Mouse (Mus musculus) limb, embryonic 14.5 days (tissue): ENCODE results near the gene Hspa1b. TPM values are rescaled to one million over a fixed set of nuclear protein-coding genes. Genes with fewer than 3 reads are reported as not detected.
A peak's percentile ranks its signal among the peaks of the same experiment; 100 is the strongest.
"Not testable (repeated sequence)": the region's sequence is repeated elsewhere in the genome, so short reads cannot be mapped to it uniquely, and the experiment has no call there.

Experiments
- ATAC-seq: fragments of 200-750 bp; cut with Nextera tagmentation; 2 replicates; pipeline ENCODE4 v1.8.0; 2017; ENCODE audit warnings: low read depth, moderate number of reproducible peaks, moderate TSS enrichment; ENCODE audit not compliant: low FRiP score
- DNase-seq: peaks from one replicate; pipeline ENCODE4 v3.0.0-alpha.2; 2015; ENCODE audit warnings: low spot score
- H3K27ac ChIP-seq: fragments of 300-500 bp; sonication (generic); replicated peaks from 2 replicates; pipeline ENCODE4 v1.5.1; 2014; ENCODE audit warnings: low read depth, mild to moderate bottlenecking, low read length, moderate library complexity, mixed read lengths
- H3K27me3 ChIP-seq: fragments of 300-500 bp; sonication (generic); 2 replicates; pipeline ENCODE4 v1.6.1; 2014; ENCODE audit warnings: low read length, mixed read lengths; ENCODE audit not compliant: control insufficient read depth, insufficient read depth
- H3K36me3 ChIP-seq: fragments of 300-500 bp; sonication (generic); 2 replicates; pipeline ENCODE4 v1.6.1; 2014; ENCODE audit warnings: mild to moderate bottlenecking, low read length, moderate library complexity, mixed read lengths; ENCODE audit not compliant: control insufficient read depth, insufficient read depth
- H3K4me1 ChIP-seq: fragments of 300-500 bp; sonication (generic); 2 replicates; pipeline ENCODE4 v1.6.1; 2014; ENCODE audit warnings: antibody characterized with exemption, low read length, mixed read lengths; ENCODE audit not compliant: control insufficient read depth, insufficient read depth
- H3K4me2 ChIP-seq: fragments of 300-500 bp; sonication (generic); replicated peaks from 2 replicates; pipeline ENCODE4 v1.6.1; 2014; ENCODE audit warnings: low read depth, mild to moderate bottlenecking, low read length, moderate library complexity; ENCODE audit not compliant: severe bottlenecking
- H3K4me3 ChIP-seq: fragments of 300-500 bp; sonication (generic); replicated peaks from 2 replicates; pipeline ENCODE4 v1.5.1; 2014; ENCODE audit warnings: low read length
- H3K9ac ChIP-seq: fragments of 300-500 bp; sonication (generic); 2 replicates; pipeline ENCODE4 v1.6.1; 2014; ENCODE audit warnings: mild to moderate bottlenecking, low read depth, low read length, moderate library complexity; ENCODE audit not compliant: severe bottlenecking
- H3K9me3 ChIP-seq: fragments of 300-500 bp; sonication (generic); 2 replicates; pipeline ENCODE4 v1.6.1; 2016; ENCODE audit warnings: low read length; ENCODE audit not compliant: control insufficient read depth
- POLR2A ChIP-seq: fragments of 200-500 bp; IDR thresholded peaks from 2 replicates; pipeline ENCODE4 v1.8.0; 2012; ENCODE audit warnings: inconsistent platforms, mild to moderate bottlenecking, moderate library complexity, borderline replicate concordance; ENCODE audit not compliant: insufficient read depth, insufficient read length; ENCODE audit errors: extremely low read depth
- WGBS: fragments of 180-500 bp; shearing (Covaris S2); extraction: QIAGEN DNeasy Blood & Tissue Kit; methylation state at CpG from one replicate; pipeline ENCODE4 v1.1.7; 2014; 5-methylcytosine and 5-hydroxymethylcytosine counted together
- polyA plus RNA-seq, 2 experiments: library from polyadenylated mRNA; depleted of rRNA in 1 of 2; stranded (reverse) in 1 of 2; unstranded in 1 of 2; fragments of >200 nt; fragmentation: Nextera tagmentation in 1 of 2; extraction: Ambion mirVana in 1 of 2; gene quantifications; 2 replicates each; pipeline versions ENCODE4 v1.2.1 to v1.2.3; 2012 to 2014

The Hspa1b gene
- polyA plus RNA-seq, 2 experiments, result 2.2 to 25.6 TPM

DNA sequence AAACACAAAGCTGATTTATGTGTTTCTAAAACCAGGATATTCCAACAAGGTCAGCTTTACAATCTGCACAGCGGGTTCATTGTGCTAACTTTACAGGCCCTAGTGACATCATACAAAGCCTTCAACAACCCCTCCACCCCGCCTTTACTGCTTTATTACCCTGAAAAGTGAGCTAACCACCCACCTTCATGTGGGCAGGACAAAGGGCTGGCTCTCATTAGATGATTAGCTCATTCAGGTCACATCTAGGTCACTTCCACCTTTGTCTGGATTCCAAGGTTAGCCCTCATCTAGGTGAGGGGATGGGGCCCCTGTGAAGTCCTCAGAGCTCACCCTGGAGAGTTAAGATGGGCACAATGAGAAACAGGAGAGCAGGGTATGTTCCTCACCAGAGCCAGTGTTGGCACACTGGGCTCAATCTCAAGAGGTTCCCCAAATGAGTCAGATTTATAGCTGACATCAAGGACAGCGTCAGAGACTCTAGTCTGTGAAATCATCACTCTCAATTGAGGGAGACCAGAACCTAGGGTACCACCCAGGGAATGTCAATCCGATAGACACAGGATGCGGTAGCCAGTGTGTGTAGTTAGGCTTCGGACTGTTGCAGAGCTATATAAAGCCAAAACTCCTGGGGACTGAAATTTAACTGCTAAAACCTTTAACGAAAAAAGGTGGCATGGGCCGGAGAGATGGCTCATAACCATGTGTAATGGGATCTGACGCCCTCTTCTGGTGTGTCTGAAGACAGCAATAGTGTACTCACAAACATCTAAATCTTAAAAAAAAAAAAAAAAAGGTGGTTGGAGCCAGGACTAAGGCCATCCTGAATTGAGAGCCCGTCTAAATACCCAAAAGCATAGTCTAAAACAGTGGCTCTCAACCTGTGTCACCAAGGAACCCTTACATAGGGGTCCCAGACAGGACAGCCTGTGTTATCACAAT lies 8.3 kb downstream of the Hspa1b start:
- H3K27ac ChIP-seq, result peak overlapping the region; percentile 95
- ATAC-seq (no peak), DNase-seq (no peak)
- H3K27me3 ChIP-seq, result peaks cover 4% of the 10 kb centered on the region; the same call in 1 of the 2 replicates
- 18% methylated on average over 10 of the region's 10 CpGs for WGBS
- no peak for TF ChIP-seq POLR2A
- H3K4me3 ChIP-seq, result peak overlapping the region; percentile 98
- peaks cover 23% of the 10 kb centered on the region for H3K36me3 ChIP-seq
- peak overlapping the region; percentile 99 for H3K9ac ChIP-seq
- peaks cover 9% of the 10 kb centered on the region for H3K4me1 ChIP-seq
- peak overlapping the region; percentile 89 for H3K4me2 ChIP-seq
- no peaks in the 10 kb centered on the region for H3K9me3 ChIP-seq

DNA sequence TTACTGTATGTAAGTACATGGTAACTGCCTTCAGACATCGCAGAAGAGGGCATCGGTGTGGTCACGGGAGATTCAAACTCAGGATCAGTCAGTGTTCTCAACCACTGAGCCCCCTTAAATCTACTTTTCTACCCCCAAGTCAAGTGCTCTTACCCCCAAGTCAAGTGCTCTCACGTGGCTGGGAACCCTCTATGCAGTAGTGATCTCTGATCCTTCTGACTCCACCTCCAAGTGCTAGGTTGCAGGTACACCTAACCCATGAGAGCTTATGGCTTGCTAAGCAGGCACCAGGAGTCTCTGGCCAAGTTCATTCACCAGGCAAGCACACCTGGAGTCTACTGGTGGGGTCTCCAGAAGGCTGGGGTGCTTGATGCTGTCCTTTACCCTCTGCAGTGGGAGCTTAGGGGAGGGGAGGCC lies 9.5 kb downstream of the Hspa1b start:
- no peak for TF ChIP-seq POLR2A
- H3K27ac ChIP-seq, result no peak overlapping the region
- no peaks in the 10 kb centered on the region for H3K27me3 ChIP-seq
- H3K4me1 ChIP-seq, result peaks cover 9% of the 10 kb centered on the region
- no peak overlapping the region for H3K4me3 ChIP-seq
- H3K9me3 ChIP-seq, result no peaks in the 10 kb centered on the region
- no peak overlapping the region for H3K4me2 ChIP-seq
- DNase-seq, result no peak
- H3K9ac ChIP-seq, result no peak overlapping the region
- WGBS, result 31% methylated on average over 4 of the region's 4 CpGs
- peaks cover 23% of the 10 kb centered on the region for H3K36me3 ChIP-seq
- ATAC-seq, result no peak

DNA sequence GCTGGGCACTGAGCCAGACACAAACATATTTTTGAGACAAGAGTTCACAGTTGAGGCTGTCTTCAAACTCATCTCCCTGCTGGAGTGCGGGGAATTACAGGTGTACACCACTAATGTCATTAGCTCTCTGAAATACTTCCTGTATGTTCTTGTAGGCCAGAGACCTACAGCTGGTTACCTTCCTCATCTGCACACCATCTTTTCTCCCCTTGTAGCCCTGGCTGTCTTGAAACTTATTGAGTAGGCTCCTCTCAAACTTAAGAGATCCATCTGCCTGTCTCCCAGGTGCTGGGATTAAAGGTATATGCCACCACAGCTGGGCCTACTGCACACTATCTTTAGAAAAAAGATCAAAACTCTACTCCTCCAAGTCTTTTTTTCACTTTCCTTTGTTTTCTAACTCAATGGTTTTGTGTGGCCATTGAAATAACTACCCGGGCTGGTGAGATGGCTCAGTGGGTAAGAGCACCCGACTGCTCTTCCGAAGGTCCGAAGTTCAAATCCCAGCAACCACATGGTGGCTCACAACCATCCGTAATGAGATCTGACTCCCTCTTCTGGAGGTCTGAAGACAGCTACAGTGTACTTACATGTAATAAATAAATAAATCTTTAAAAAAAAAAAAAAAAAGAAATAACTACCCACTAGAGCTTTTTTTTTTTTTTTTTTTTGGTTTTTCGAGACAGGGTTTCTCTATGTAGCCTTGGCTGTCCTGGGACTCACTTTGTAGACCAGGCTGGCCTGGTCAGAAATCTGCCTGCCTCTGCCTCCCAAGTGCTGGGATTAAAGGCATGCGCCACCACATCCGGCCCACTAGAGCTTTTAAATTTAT lies 10.1 kb downstream of the Hspa1b start:
- not testable (repeated sequence) for H3K9me3 ChIP-seq, H3K27me3 ChIP-seq, DNase-seq, H3K27ac ChIP-seq, H3K4me2 ChIP-seq, H3K4me3 ChIP-seq, H3K9ac ChIP-seq, H3K4me1 ChIP-seq, ATAC-seq
- WGBS, result 59% methylated on average over 9 of the region's 9 CpGs
- peaks cover 23% of the 10 kb centered on the region for H3K36me3 ChIP-seq

DNA sequence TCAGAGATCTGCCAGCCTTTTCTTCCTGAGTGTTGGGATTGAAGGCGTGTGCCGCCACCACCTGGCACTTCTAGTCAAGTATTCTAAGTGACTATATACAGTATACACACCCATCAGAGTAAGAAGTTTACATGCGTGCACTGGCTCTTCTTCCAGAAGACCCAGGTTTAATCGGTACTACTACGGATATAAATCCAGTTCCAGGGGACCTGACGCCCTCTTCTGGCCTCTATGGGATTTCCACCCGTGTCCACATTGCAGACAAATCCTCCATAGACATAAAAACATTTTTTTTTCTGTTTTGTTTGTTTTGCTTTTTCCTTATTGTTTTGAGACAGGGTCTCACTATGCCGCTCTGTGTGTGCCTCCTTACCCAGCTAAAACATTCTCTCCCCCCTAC lies 11.4 kb downstream of the Hspa1b start:
- WGBS, result 22% methylated on average over 8 of the region's 8 CpGs
- no peak for DNase-seq
- no peak for ATAC-seq

DNA sequence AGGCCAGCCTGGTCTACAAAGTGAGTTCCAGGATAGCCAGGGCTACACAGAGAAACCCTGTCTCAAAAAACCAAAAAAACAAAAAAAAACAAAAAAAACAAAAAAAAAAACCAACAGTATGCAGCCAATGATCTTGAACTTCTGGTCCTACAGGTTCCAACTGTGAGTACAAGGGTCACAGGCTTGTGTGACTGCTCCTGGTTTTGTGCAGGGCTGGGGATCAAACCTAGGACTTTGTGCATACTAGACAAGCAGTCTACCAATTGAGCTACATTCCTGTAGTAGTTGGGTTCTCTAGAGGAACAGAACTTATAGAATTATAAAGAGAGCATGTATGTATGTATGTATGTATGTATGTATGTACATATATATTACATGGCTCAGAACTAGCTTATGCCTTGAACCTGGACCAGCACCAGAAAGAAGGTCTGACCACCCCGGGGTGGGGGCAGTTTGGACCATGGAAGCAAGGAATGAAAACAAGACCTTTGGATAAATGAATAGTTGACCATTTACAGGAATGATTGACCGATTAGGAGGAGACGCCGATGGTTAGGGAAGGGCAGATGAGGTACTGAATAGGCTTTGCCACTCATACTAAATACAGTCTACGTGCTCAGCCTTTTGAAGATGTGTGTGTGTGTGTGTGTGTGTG lies 12.4 kb downstream of the Hspa1b start:
- no peak overlapping the region for H3K27ac ChIP-seq
- no peaks in the 10 kb centered on the region for H3K27me3 ChIP-seq
- 88% methylated on average over 5 of the region's 5 CpGs for WGBS

More for the DNA sequence above, 11.4 kb downstream of the Hspa1b start:
- no peaks in the 10 kb centered on the region for H3K9me3 ChIP-seq
- no peak overlapping the region for H3K4me3 ChIP-seq
- peaks cover 9% of the 10 kb centered on the region for H3K4me1 ChIP-seq
- peaks cover 23% of the 10 kb centered on the region for H3K36me3 ChIP-seq
- H3K9ac ChIP-seq, result no peak overlapping the region
- no peak overlapping the region for H3K27ac ChIP-seq
- no peak for TF ChIP-seq POLR2A
- H3K27me3 ChIP-seq, result no peaks in the 10 kb centered on the region
- no peak overlapping the region for H3K4me2 ChIP-seq

More for the DNA sequence above, 12.4 kb downstream of the Hspa1b start:
- DNase-seq (no peak), ATAC-seq (no peak)
- H3K4me3 ChIP-seq, result no peak overlapping the region
- peaks cover 11% of the 10 kb centered on the region for H3K4me1 ChIP-seq
- H3K9me3 ChIP-seq, result no peaks in the 10 kb centered on the region
- no peak for TF ChIP-seq POLR2A
- peaks cover 23% of the 10 kb centered on the region for H3K36me3 ChIP-seq
- H3K4me2 ChIP-seq, result no peak overlapping the region
- H3K9ac ChIP-seq, result no peak overlapping the region
